Mouse (Mus musculus): ENCODE measurements around the gene Nkd1. TPM values are rescaled to one million over a fixed set of nuclear protein-coding genes. Genes with fewer than 3 reads are reported as not detected.
A peak's percentile ranks its signal among the peaks of the same experiment; 100 is the strongest.

Gene Nkd1
- polyA plus RNA-seq, 1 experiment from 2014 or later, result 57.4 TPM

- Histone ChIP-seq H3K9ac (ENCODE audit: low read length) (no peak overlapping the region), H3K36me3 (ENCODE audit: control insufficient read depth, insufficient read depth, low read length) (no peaks in the 10 kb centered on the region), H3K27me3 (ENCODE audit: control insufficient read depth, insufficient read depth, low read length) (no peaks in the 10 kb centered on the region), H3K4me2 (replicated peaks; ENCODE audit: low read depth) (no peak overlapping the region), H3K4me3 (ENCODE audit: low read depth, low read length) (no peak overlapping the region), H3K4me1 (replicated peaks; ENCODE audit: control insufficient read depth, insufficient read depth) (no peaks in the 10 kb centered on the region), H3K9me3 (ENCODE audit: control insufficient read depth, low read length) (no peaks in the 10 kb centered on the region), H3K27ac (replicated peaks) (no peak overlapping the region)
- DNase-seq (ENCODE audit: low spot score), result no peak
- 65% methylated on average over 9 of the region's 9 CpGs for WGBS
- ATAC-seq (ENCODE audit: low FRiP score, low TSS enrichment), result 0 out of 2 replicates have a peak, but pooled peaks have one; percentile 29
- TF ChIP-seq CTCF (IDR thresholded peaks at IDR 0.05; ENCODE audit: low read depth), result no peak
- no peak for TF ChIP-seq EP300 (optimal IDR thresholded peaks at IDR 0.05)
These were observed 116.2 kb downstream of the Nkd1 start for GRCm38 (mm10) chr8:88637092-88638000.

- Histone ChIP-seq H3K36me3 (ENCODE audit: control insufficient read depth, insufficient read depth, low read length) (no peaks in the 10 kb centered on the region), H3K4me3 (ENCODE audit: low read depth, low read length) (no peak overlapping the region), H3K9me3 (ENCODE audit: control insufficient read depth, low read length) (no peaks in the 10 kb centered on the region), H3K27me3 (ENCODE audit: control insufficient read depth, insufficient read depth, low read length) (no peaks in the 10 kb centered on the region), H3K9ac (ENCODE audit: low read length) (no peak overlapping the region), H3K27ac (replicated peaks) (no peak overlapping the region), H3K4me1 (replicated peaks; ENCODE audit: control insufficient read depth, insufficient read depth) (no peaks in the 10 kb centered on the region), H3K4me2 (replicated peaks; ENCODE audit: low read depth) (no peak overlapping the region)
- ATAC-seq (ENCODE audit: low FRiP score, low TSS enrichment) (no peak), DNase-seq (ENCODE audit: low spot score) (no peak)
- 99% methylated on average over 3 of the region's 3 CpGs for WGBS
- TF ChIP-seq EP300 (optimal IDR thresholded peaks at IDR 0.05), result no peak
- TF ChIP-seq CTCF (IDR thresholded peaks at IDR 0.05; ENCODE audit: low read depth), result no peak
These were observed 117.8 kb downstream of the Nkd1 start for GRCm38 (mm10) chr8:88638908-88639307.

- no peaks in the 10 kb centered on the region for H3K9me3 ChIP-seq (ENCODE audit: control insufficient read depth, low read length)
- peaks cover 3% of the 10 kb centered on the region; the same call in 1 of the 2 replicates for H3K4me1 ChIP-seq (replicated peaks; ENCODE audit: control insufficient read depth, insufficient read depth)
- ATAC-seq (ENCODE audit: low FRiP score, low TSS enrichment), result no peak
- H3K36me3 ChIP-seq (ENCODE audit: control insufficient read depth, insufficient read depth, low read length), result no peaks in the 10 kb centered on the region
- H3K9ac ChIP-seq (ENCODE audit: low read length), result no peak overlapping the region
- no peaks in the 10 kb centered on the region for H3K27me3 ChIP-seq (ENCODE audit: control insufficient read depth, insufficient read depth, low read length)
- WGBS, result 69% methylated on average over 5 of the region's 5 CpGs
- no peak for DNase-seq (ENCODE audit: low spot score)
- no peak overlapping the region for H3K27ac ChIP-seq (replicated peaks)
- TF ChIP-seq EP300 (optimal IDR thresholded peaks at IDR 0.05) (no peak), CTCF (IDR thresholded peaks at IDR 0.05; ENCODE audit: low read depth) (no peak)
- H3K4me2 ChIP-seq (replicated peaks; ENCODE audit: low read depth), result no peak overlapping the region
- H3K4me3 ChIP-seq (ENCODE audit: low read depth, low read length), result no peak overlapping the region
These were observed 121.8 kb downstream of the Nkd1 start for GRCm38 (mm10) chr8:88642734-88643564.

Other genes with a start within 250 kb of the Nkd1 start
- 5.2 and 5.7 TPM in 2 replicates for gene Adcy7, start 249.0 kb upstream of the Nkd1 start, polyA plus RNA-seq (2015; fragmentation: Nextera tagmentation; extraction: Ambion mirVana)
- gene Brd7, start 159.2 kb upstream of the Nkd1 start, polyA plus RNA-seq (2015; fragmentation: Nextera tagmentation; extraction: Ambion mirVana), result 39.7 and 42.5 TPM in 2 replicates
- gene Snx20, start 114.8 kb downstream of the Nkd1 start, polyA plus RNA-seq (2015; fragmentation: Nextera tagmentation; extraction: Ambion mirVana), result 2.0 and 2.1 TPM in 2 replicates
- gene Nod2, start 126.0 kb downstream of the Nkd1 start, polyA plus RNA-seq (2015; fragmentation: Nextera tagmentation; extraction: Ambion mirVana), result 0.12 and 0.15 TPM in 2 replicates
- gene Cyld, start 175.7 kb downstream of the Nkd1 start, polyA plus RNA-seq (2015; fragmentation: Nextera tagmentation; extraction: Ambion mirVana), result 6.9 and 7.4 TPM in 2 replicates